Mouse (Mus musculus): ENCODE measurements around the gene Skor1.

GRCm38 (mm10) chr9:63195523-63195922, 46.8 kb upstream of the Skor1 start:
- TF ChIP-seq CTCF (IDR thresholded peaks at IDR 0.05; ENCODE audit: borderline replicate concordance, control insufficient read depth, extremely low read depth, insufficient read depth, low read length, poor library complexity) (no peak), POLR2A (IDR thresholded peaks at IDR 0.05; ENCODE audit: control insufficient read depth, extremely low read depth, insufficient read depth, low read length, poor library complexity) (no peak)
